Mouse (Mus musculus): ENCODE results near the gene Gpbar1. TPM values are rescaled to one million over a fixed set of nuclear protein-coding genes. Genes with fewer than 3 reads are reported as not detected.
A peak's percentile ranks its signal among the peaks of the same experiment; 100 is the strongest.
"Not testable (repeated sequence)": the region's sequence is repeated elsewhere in the genome, so short reads cannot be mapped to it uniquely, and the experiment has no call there.

Gene Gpbar1
- polyA plus RNA-seq, 1 experiment from 2014 or later: 3.5 TPM

DNA sequence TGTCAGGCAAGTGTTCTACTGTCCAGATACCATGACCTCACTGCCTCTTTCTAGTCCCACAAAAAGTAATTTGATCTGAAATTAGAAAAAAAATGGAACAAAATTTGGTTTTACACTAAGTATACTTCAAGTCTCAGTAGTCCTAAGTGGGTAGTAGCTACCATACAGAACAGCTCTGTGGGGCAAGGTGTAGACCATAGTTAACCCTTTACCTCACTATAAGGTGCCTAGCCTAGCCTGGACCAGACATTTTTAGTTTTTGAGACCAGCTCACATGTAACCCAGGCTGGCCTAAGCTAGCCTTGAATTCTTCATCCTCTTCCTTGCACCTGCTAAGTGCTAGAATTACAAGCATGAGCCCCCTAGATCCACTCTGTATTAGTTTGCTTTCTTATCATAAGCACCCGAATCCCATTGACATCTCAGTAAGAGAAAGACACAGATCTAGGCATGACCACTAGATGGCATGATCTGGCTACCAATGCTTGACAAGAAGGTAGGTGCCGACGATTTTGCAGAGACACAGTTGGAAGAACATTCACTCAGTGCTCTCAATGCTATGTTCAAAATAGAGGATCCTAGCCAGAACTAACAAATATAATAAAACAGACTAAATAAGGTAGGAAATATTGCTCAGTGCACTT is 34.8 kb downstream of the Gpbar1 start:
- H3K36me3 ChIP-seq (ENCODE audit: control insufficient read depth, insufficient read depth, low read length): no peaks in the 10 kb centered on the region

DNA sequence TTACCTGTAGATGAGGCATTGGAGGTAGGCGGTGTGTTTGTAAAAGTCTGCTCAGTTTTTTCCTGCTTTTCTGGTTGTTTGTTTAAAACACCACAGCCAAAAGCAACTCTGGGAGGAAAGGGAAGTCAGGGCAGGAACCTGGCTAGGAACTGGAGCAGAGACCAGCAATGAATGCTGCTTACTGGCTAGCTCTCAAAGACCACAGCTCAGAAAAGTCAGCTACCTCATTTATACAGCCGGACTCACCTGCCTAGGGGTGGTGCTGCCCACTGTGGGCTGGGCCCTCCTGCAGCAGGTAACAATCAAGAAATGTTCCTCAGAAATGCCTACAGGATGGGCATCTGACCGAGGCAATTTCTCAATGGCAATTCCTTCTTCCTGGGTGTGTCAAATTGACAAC is 36.4 kb downstream of the Gpbar1 start:
- Histone ChIP-seq H3K27me3 (ENCODE audit: control insufficient read depth, insufficient read depth, low read length) (no peaks in the 10 kb centered on the region), H3K4me1 (ENCODE audit: control insufficient read depth, insufficient read depth, low read length) (peaks cover 2% of the 10 kb centered on the region; the same call in 1 of the 2 replicates), H3K9ac (replicated peaks; ENCODE audit: low read depth, low read length) (no peak overlapping the region), H3K36me3 (ENCODE audit: control insufficient read depth, insufficient read depth, low read length) (no peaks in the 10 kb centered on the region), H3K9me3 (ENCODE audit: control insufficient read depth, low read depth, low read length) (no peaks in the 10 kb centered on the region), H3K4me3 (ENCODE audit: low read depth, low read length) (no peak overlapping the region), H3K27ac (ENCODE audit: low read length) (no peak overlapping the region), H3K4me2 (replicated peaks; ENCODE audit: low read depth, low read length) (no peak overlapping the region)
- WGBS: 86% methylated on average over 3 of the region's 3 CpGs
- no peak for ATAC-seq (ENCODE audit: insufficient number of reproducible peaks, insufficient read depth, low FRiP score, low read depth)

More for the DNA sequence above, 34.8 kb downstream of the Gpbar1 start:
- Histone ChIP-seq H3K4me2 (replicated peaks; ENCODE audit: low read depth, low read length) (no peak overlapping the region), H3K4me1 (ENCODE audit: control insufficient read depth, insufficient read depth, low read length) (peaks cover 6% of the 10 kb centered on the region; the same call in 1 of the 2 replicates), H3K27ac (ENCODE audit: low read length) (no peak overlapping the region), H3K4me3 (ENCODE audit: low read depth, low read length) (no peak overlapping the region), H3K9me3 (ENCODE audit: control insufficient read depth, low read depth, low read length) (no peaks in the 10 kb centered on the region), H3K27me3 (ENCODE audit: control insufficient read depth, insufficient read depth, low read length) (no peaks in the 10 kb centered on the region), H3K9ac (replicated peaks; ENCODE audit: low read depth, low read length) (no peak overlapping the region)
- ATAC-seq (ENCODE audit: insufficient number of reproducible peaks, insufficient read depth, low FRiP score, low read depth): peak; percentile 54; the same call in 1 of the 2 replicates
- 0% methylated on average over 3 of the region's 3 CpGs for WGBS

DNA sequence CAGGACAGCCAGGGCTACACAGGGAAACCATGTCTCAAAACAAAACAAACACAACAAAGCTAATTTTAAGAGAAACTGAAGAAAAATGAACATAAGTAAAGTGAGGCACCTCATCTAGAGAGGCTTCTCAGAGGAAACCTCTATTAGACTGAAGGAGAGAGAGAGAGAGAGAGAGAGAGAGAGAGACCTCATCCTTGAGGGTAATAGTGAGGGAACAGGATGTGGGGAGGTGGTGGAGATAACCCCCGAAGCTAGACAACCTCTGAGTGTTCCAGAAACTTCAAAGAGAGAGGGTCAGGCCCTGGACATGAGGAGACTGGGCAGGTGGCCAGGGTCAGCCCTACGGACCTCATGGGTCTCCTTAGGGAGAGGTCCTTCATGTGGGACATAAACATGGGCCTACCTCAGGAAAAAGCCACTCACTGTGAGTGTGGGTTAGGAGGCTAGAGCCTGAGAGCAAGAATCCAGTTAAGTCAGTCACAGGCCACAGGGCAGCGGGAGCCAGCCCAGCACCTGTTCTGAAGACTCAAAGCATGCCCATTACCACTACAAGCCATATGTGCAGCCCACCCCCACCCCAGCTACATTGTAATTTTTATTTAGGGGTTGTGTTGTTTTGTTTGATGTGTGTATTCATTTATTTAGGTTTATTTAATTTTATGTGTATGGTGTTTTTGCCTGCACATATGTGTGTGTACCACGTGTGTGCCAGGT is 37.9 kb downstream of the Gpbar1 start:
- no peak overlapping the region for H3K27ac ChIP-seq (ENCODE audit: low read length)
- H3K4me2 ChIP-seq (replicated peaks; ENCODE audit: low read depth, low read length): no peak overlapping the region
- no peak overlapping the region for H3K4me3 ChIP-seq (ENCODE audit: low read depth, low read length)
- H3K9ac ChIP-seq (replicated peaks; ENCODE audit: low read depth, low read length): no peak overlapping the region
- H3K9me3 ChIP-seq (ENCODE audit: control insufficient read depth, low read depth, low read length): no peaks in the 10 kb centered on the region
- ATAC-seq (ENCODE audit: insufficient number of reproducible peaks, insufficient read depth, low FRiP score, low read depth): no peak
- no peaks in the 10 kb centered on the region for H3K4me1 ChIP-seq (ENCODE audit: control insufficient read depth, insufficient read depth, low read length)
- WGBS: 78% methylated on average over 4 of the region's 4 CpGs
- H3K36me3 ChIP-seq (ENCODE audit: control insufficient read depth, insufficient read depth, low read length): no peaks in the 10 kb centered on the region
- no peaks in the 10 kb centered on the region for H3K27me3 ChIP-seq (ENCODE audit: control insufficient read depth, insufficient read depth, low read length)

DNA sequence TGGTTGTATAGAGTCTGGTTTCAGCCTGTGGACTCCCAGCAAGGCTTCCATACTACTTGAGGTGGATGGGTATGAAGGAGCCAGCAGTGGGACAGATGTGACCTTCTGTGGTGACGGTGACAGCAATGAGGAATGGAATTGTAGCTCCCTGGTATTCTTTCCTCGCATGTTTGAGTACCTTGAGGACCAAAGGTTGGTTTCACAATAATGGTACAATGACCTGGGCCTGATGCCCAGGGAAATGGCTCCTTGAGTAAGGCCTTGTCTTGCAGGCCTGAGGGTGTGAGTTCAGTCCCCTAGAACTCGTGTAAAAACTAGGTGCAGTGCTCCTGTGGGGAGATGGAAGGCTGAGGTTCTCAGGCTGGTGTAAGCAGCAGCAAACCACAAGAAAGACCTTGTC is 40.4 kb downstream of the Gpbar1 start:
- no peak for ATAC-seq (ENCODE audit: insufficient number of reproducible peaks, insufficient read depth, low FRiP score, low read depth)

DNA sequence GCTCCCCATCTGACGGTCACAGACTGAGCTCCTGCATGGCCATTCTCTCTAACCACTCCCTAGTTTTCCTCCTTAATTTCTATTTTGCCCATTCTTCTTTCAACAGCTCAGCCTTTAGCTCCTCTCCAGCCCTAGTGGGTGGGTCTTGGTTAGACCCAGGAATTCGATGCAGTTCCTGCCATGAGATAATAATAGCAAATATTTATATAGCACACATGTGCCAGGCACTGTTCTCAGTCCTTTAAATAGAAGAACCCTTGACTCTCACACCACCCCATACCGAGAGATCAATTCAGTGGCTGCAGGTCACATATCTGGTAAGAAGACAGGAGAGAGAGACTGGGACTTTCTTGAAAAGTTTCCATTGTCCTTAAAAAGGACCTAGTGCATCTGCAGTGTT is 43.0 kb downstream of the Gpbar1 start:
- H3K27ac ChIP-seq (ENCODE audit: low read length): no peak overlapping the region
- 54% methylated on average over 3 of the region's 3 CpGs for WGBS

More for the DNA sequence above, 40.4 kb downstream of the Gpbar1 start:
- H3K9ac ChIP-seq (replicated peaks; ENCODE audit: low read depth, low read length): no peak overlapping the region
- 86% methylated on average over 3 of the region's 3 CpGs for WGBS
- no peaks in the 10 kb centered on the region for H3K9me3 ChIP-seq (ENCODE audit: control insufficient read depth, low read depth, low read length)
- H3K4me2 ChIP-seq (replicated peaks; ENCODE audit: low read depth, low read length): no peak overlapping the region
- no peaks in the 10 kb centered on the region for H3K36me3 ChIP-seq (ENCODE audit: control insufficient read depth, insufficient read depth, low read length)
- no peaks in the 10 kb centered on the region for H3K27me3 ChIP-seq (ENCODE audit: control insufficient read depth, insufficient read depth, low read length)
- no peak overlapping the region for H3K4me3 ChIP-seq (ENCODE audit: low read depth, low read length)
- no peak overlapping the region for H3K27ac ChIP-seq (ENCODE audit: low read length)
- H3K4me1 ChIP-seq (ENCODE audit: control insufficient read depth, insufficient read depth, low read length): no peaks in the 10 kb centered on the region

DNA sequence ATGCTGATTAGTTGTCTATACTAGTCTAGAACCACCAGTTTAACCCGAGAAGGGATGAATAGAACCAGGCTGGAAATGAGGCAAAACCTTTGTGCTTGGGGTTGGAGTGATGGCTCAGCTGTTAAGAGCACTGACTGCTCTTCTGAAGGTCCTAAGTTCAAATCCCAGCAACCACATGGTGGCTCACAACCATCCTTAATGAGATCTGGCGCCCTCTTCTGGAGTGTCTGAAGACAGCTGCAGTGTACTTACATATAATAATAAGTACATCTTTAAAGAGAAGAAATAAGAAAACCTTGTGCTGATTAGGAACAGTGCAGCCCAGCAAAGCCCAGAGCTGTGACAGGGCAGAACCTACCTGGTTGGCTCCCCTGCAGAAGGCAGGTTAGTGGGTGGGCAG is 48.6 kb downstream of the Gpbar1 start:
- not testable (repeated sequence) for H3K4me1 ChIP-seq (ENCODE audit: control insufficient read depth, insufficient read depth, low read length); H3K27ac ChIP-seq (ENCODE audit: low read length); H3K4me2 ChIP-seq (replicated peaks; ENCODE audit: low read depth, low read length); H3K9me3 ChIP-seq (ENCODE audit: control insufficient read depth, low read depth, low read length); H3K27me3 ChIP-seq (ENCODE audit: control insufficient read depth, insufficient read depth, low read length); H3K36me3 ChIP-seq (ENCODE audit: control insufficient read depth, insufficient read depth, low read length); ATAC-seq (ENCODE audit: insufficient number of reproducible peaks, insufficient read depth, low FRiP score, low read depth); H3K9ac ChIP-seq (replicated peaks; ENCODE audit: low read depth, low read length); H3K4me3 ChIP-seq (ENCODE audit: low read depth, low read length)
- 78% methylated on average over 2 of the region's 2 CpGs for WGBS

More for the DNA sequence above, 43.0 kb downstream of the Gpbar1 start:
- no peaks in the 10 kb centered on the region for H3K4me1 ChIP-seq (ENCODE audit: control insufficient read depth, insufficient read depth, low read length)
- no peak overlapping the region for H3K4me3 ChIP-seq (ENCODE audit: low read depth, low read length)
- H3K9ac ChIP-seq (replicated peaks; ENCODE audit: low read depth, low read length): no peak overlapping the region
- H3K36me3 ChIP-seq (ENCODE audit: control insufficient read depth, insufficient read depth, low read length): no peaks in the 10 kb centered on the region
- H3K4me2 ChIP-seq (replicated peaks; ENCODE audit: low read depth, low read length): no peak overlapping the region
- no peaks in the 10 kb centered on the region for H3K9me3 ChIP-seq (ENCODE audit: control insufficient read depth, low read depth, low read length)
- no peak for ATAC-seq (ENCODE audit: insufficient number of reproducible peaks, insufficient read depth, low FRiP score, low read depth)
- H3K27me3 ChIP-seq (ENCODE audit: control insufficient read depth, insufficient read depth, low read length): no peaks in the 10 kb centered on the region

Other genes with a start within 250 kb of the Gpbar1 start
- gene Tns1, start 154.1 kb upstream of the Gpbar1 start, polyA plus RNA-seq (2014; fragmentation: Nextera tagmentation; extraction: Ambion mirVana): 35.3 and 37.9 TPM in 2 replicates
- gene Rufy4, start 153.0 kb upstream of the Gpbar1 start, polyA plus RNA-seq (2014; fragmentation: Nextera tagmentation; extraction: Ambion mirVana): 0.25 and 0.26 TPM in 2 replicates
- 0.07 and 0.32 TPM in 2 replicates for gene Cxcr2, start 124.6 kb upstream of the Gpbar1 start, polyA plus RNA-seq (2014; fragmentation: Nextera tagmentation; extraction: Ambion mirVana)
- gene Cxcr1, start 83.9 kb upstream of the Gpbar1 start, polyA plus RNA-seq (2014; fragmentation: Nextera tagmentation; extraction: Ambion mirVana): not detected in 2 replicates
- gene Arpc2, start 42.5 kb upstream of the Gpbar1 start, polyA plus RNA-seq (2014; fragmentation: Nextera tagmentation; extraction: Ambion mirVana): 406 and 429 TPM in 2 replicates
- 240 and 261 TPM in 2 replicates for gene Aamp, start 6.2 kb downstream of the Gpbar1 start, polyA plus RNA-seq (2014; fragmentation: Nextera tagmentation; extraction: Ambion mirVana)
- 122 and 132 TPM in 2 replicates for gene Pnkd, start 6.4 kb downstream of the Gpbar1 start, polyA plus RNA-seq (2014; fragmentation: Nextera tagmentation; extraction: Ambion mirVana)
- gene Tmbim1, start 27.1 kb downstream of the Gpbar1 start, polyA plus RNA-seq (2014; fragmentation: Nextera tagmentation; extraction: Ambion mirVana): 50.1 and 53.9 TPM in 2 replicates
- gene Catip, start 83.6 kb downstream of the Gpbar1 start, polyA plus RNA-seq (2014; fragmentation: Nextera tagmentation; extraction: Ambion mirVana): 0.69 and 0.81 TPM in 2 replicates
- gene Slc11a1, start 96.6 kb downstream of the Gpbar1 start, polyA plus RNA-seq (2014; fragmentation: Nextera tagmentation; extraction: Ambion mirVana): 5.3 and 6.1 TPM in 2 replicates
- 88.0 and 90.7 TPM in 2 replicates for gene Ctdsp1, start 113.0 kb downstream of the Gpbar1 start, polyA plus RNA-seq (2014; fragmentation: Nextera tagmentation; extraction: Ambion mirVana)
- 5.9 and 7.7 TPM in 2 replicates for gene Vil1, start 130.8 kb downstream of the Gpbar1 start, polyA plus RNA-seq (2014; fragmentation: Nextera tagmentation; extraction: Ambion mirVana)
- gene Cnot9, start 227.5 kb downstream of the Gpbar1 start, polyA plus RNA-seq (2014; fragmentation: Nextera tagmentation; extraction: Ambion mirVana): 70.3 and 72.3 TPM in 2 replicates

All from stomach, embryonic 14.5 days (tissue).